Mouse (Mus musculus): ENCODE data around the gene Pold4.
A peak's percentile ranks its signal among the peaks of the same experiment; 100 is the strongest.
"Not testable (repeated sequence)": the region's sequence is repeated elsewhere in the genome, so short reads cannot be mapped to it uniquely, and the experiment has no call there.

The Pold4 gene

DNA sequence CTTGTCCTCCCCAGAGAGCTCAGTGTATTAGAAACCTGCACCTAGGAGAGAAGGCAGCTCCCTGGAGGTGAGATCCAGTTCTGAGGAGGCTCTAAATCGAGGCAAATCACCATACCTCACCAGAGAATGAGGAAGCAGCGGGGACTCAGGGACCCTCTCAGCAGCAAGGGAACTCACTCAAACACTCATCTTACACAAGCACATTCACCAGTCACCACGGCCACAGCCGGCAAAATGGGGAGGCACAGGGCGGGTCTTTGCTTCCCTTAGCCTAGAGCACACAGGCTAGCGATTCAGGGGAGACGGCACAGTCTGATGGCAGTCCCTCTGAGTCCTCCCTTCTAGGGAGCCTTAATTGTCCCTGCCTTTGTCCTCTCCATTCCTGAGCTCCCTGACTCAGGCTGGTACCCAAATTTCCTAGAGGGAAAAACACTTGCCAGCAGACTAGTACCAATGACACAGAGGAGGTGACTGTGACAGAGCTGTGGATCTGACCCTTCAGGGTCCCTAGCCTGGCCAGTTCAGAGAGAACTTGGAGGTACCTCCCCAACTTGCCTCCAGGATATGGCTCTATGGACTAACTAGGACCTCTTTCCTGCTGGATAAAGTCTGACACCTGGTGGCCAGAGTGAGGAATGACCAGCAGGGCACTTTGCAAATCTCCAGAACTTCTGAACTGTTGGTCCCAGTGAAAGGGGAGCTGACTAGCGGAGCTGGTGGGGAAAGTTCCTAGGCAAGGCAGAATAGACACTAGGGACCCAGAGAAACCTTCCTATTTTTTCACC is 3.6 kb upstream of the Pold4 start:
- DNase-seq (ENCODE audit: low spot score in 2 of 2), result peak; percentile 66 to 73

DNA sequence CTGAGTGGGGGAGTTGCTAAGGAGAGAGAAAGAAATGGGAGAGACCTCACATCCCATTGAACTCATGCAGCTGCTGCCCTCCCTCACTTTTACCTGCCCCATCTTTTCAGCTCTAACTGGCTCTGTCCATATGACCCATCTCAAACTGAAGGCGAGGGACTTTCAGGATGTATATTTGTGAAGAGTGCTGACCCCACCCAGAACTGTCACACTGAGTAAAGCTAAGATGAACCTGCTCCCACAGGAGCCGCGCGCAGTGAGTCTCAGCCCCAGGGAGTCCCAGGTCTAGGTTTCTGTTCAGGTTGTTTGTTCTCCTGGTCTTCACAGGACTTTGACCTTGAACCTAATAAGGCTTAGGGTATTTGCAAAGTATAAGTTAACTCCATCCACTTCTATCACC is 2.8 kb upstream of the Pold4 start:
- DNase-seq (ENCODE audit: low spot score in 2 of 2), result no peak

GRCm38 (mm10) chr19:4229451-4230076 is 2.1 kb upstream of the Pold4 start:
- DNase-seq (ENCODE audit: low spot score in 2 of 2), result no peak

- DNase-seq (ENCODE audit: low spot score in 2 of 2), result no peak
Measured at GRCm38 (mm10) chr19:4230415-4230814, 1.3 kb upstream of the Pold4 start.

GRCm38 (mm10) chr19:4232186-4232572 is 480 bp downstream of the Pold4 start:
- no peak for DNase-seq (ENCODE audit: low spot score in 2 of 2)

DNA sequence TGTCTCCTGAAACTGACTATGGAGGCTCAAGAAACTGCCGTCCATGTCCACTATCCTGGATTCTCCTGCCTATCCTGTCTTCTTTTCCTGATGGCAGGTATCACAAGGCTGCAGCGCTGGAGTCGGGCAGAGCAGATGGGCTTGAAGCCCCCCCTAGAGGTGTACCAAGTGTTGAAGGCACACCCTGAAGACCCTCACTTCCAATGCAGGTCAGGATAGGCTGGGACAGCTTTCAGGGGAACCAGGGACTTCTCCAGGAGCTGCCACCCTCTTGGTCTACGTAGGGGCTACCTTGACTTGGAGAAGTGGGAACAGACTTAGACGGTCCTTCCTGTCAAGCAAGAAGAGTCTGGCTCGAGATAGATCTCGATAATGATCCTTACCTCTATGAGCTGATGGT is 952 bp downstream of the Pold4 start:
- DNase-seq (ENCODE audit: low spot score in 2 of 2), result no peak

GRCm38 (mm10) chr19:4234548-4234947 is 2.8 kb downstream of the Pold4 start:
- no peak for DNase-seq (ENCODE audit: low spot score in 2 of 2)

GRCm38 (mm10) chr19:4240247-4240668 is 8.6 kb downstream of the Pold4 start:
- DNase-seq (ENCODE audit: low spot score in 2 of 2), result no peak

GRCm38 (mm10) chr19:4242416-4242815 is 10.7 kb downstream of the Pold4 start:
- no peak for DNase-seq (ENCODE audit: low spot score in 2 of 2)

DNA sequence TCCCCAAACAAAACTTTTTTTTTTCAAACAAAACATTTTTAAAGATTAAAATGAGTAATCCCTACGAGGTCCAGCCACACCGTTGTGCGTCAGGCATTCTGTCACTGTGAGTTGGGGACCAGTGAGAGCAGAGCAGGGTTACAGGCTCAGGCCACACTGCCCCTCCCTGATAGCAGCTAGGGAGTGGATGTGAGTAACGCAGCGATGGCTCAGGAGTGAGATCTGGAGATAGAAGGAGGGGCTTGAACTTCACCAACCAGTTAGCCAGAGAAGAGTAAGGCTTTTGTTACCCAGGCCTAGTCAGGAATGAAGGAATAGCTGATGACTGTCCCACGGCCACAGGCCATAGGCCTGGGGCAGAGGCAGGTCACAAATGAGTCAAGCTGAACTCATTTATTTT is 13.1 kb downstream of the Pold4 start:
- DNase-seq (ENCODE audit: low spot score in 2 of 2), result no peak

- no peak for DNase-seq (ENCODE audit: low spot score in 2 of 2)
Measured at GRCm38 (mm10) chr19:4247010-4247409, 15.3 kb downstream of the Pold4 start.

GRCm38 (mm10) chr19:4248683-4249082 is 17.0 kb downstream of the Pold4 start:
- not testable (repeated sequence) for DNase-seq (ENCODE audit: low spot score in 2 of 2)

DNA sequence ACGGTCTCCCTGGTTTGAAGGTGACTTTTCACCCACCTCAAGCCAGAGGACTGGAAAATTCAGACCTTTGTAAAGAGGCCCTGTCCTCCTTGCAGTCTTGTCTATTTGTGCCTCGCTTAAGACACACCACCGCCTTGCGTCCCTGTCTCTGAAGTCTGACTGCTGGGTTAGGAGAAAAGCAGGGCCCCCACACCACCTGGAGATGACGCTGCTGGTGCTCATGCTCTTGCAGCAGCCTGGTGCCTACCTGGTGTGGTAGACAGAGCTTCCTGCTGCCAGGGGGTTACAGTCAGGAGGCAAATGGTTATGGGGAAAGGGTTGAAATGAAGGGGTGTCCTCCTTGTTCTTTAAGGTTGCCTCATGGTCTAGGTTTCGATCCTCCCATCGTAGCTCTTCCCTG is 22.5 kb downstream of the Pold4 start:
- DNase-seq (ENCODE audit: low spot score in 2 of 2), result no peak

DNA sequence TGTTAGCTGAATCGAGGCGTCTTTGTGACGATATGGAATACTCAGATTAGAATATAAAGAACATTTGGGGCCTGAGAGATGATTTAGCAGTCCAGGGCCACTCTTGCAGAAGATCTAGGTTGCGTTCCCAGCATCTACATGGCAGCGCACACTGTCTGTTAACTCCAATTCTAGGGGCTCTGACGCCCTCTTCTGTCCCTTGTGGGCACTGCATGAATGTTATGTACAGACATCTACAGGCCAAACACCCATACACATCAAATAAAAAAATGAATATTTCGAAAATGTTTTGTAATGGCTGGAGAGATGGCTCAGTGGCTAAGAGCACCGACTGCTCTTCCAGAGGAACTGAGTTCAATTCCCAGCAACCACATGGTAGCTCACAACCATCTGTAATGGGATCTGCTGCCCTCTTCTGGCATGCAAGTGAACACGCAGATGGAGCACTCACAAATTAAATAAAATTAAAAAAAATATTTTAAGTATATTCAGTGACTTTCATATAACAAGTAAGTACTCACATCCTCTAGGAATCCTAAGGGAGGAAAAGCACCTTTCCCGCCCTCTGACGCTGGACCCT is 24.0 kb downstream of the Pold4 start:
- no peak for DNase-seq (ENCODE audit: low spot score in 2 of 2)

DNA sequence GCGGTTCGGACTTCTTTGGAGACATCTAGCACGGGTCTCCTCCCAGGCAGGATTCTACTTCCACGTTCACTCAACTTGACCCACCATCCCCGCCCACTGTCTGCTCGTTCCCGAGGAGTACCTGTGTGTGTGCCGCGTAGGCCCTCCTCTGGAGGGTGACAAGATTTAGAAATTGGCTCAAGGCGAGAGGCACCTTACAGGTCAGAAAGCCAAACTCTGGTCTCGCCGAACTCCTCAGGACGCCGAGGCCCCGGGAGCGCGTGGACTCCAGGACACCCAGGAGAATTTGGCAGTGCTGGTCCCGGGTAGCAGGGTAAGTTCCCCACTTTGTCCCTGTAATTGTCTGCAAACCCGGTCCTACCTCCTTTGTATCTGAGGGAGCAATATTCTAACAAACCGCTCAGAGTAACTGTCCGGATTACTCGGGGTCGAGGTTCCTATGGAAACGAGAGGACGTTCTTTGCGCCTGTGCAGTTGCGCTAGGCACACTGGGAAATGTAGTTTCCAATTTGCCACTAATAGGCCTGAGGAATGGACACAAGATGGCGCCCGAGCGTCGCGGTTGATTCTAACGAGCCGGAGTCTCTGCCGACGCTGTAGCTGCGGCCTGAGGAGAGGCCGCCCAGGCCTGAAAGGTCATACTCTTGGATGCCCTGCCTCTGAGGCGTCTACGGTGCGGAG is 25.7 kb downstream of the Pold4 start:
- DNase-seq (ENCODE audit: low spot score in 2 of 2), result peak; percentile 82 to 92

DNA sequence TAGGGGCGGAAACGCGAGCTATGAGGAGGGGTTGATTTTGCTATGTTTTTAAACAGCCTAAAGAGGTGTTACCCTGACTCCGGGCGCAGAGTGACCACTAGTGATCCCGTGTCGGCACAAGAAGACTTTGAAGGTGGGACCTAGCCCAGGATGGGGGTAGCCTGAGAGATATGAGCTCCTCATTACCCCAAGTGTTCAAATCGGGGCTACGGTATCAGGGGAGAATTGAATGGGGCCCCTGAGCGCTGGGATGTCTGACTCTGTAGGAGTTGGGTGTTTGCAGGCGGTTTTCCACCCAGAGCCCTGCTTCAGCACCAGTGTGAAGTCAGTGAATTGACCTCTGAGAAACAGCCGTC is 26.2 kb downstream of the Pold4 start:
- no peak for DNase-seq (ENCODE audit: low spot score in 2 of 2)

- no peak for DNase-seq (ENCODE audit: low spot score in 2 of 2)
Measured at GRCm38 (mm10) chr19:4261038-4261698, 29.5 kb downstream of the Pold4 start.

- no peak for DNase-seq (ENCODE audit: low spot score in 2 of 2)
Measured at GRCm38 (mm10) chr19:4262756-4263155, 31.1 kb downstream of the Pold4 start.

DNA sequence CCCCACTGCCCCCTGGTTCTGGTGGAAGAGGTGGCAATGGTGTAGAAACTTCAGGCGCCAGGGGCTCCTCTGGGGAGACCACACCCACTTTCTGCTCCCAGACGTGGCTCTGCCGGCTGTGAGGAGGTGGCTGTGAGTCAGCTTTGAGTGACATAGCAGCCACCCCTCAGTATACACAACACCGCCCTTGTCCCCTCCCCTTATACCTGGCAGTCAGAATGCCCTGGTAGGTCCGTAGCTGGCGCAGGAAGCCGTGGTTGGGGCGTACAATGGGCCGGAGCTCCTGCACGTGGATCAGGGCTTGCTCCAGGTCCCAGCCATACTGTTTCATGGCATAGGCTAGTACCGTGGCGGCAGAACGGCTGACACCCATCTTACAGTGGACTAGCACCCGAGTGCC is 32.0 kb downstream of the Pold4 start:
- DNase-seq (ENCODE audit: low spot score in 2 of 2), result no peak

DNA sequence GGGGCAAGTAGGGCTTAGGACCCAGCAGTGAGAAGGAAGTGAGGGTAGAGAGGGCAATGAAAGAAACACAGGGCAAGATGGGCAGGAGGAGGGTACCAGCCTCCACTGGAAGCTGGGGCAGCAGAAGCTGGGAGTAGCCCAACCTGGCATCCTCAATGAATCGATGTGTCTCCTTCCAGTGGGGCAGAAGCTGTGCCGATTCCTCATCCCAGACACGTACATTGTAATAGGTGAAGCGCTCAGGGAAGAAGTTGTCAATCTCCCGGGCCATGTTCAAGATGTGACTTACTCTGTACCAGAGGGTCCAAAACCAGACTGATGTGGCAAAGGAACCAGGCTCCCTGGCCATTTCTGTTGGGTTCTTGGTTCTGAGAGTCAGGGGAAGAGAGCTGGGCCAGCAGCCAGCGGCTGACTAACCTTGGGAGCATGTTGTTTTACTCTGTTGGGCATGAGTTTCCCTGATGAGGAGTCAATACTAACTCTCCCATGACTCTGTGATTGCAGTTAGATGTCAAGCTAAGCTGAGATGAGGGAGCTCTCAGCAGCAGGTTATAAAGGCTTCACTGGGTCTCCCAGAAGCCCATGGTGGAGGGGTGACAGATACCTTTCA is 32.6 kb downstream of the Pold4 start:
- DNase-seq (ENCODE audit: low spot score in 2 of 2), result no peak

DNA sequence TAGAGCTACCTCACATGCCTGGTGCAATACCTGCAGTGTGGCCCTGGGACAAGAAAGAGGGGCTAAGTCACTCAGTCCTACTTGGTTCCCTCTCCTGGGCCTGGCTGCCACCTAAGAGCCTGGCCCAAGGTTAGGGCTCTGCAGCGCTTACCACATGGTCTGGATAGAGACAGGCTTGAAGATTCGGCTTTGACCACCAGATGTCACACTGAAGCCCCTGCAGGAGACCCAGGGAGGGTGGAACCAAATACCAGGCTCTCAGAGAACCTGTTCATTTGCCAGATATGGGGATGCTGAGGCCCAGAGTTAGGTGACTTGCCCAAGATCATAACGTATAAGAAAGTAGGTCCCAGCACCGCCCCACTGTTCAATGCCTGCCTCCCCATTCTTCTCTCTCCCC is 34.3 kb downstream of the Pold4 start:
- no peak for DNase-seq (ENCODE audit: low spot score in 2 of 2)
